ENCODE assay signal across 8 mouse cellular contexts in the genomic region with DNA sequence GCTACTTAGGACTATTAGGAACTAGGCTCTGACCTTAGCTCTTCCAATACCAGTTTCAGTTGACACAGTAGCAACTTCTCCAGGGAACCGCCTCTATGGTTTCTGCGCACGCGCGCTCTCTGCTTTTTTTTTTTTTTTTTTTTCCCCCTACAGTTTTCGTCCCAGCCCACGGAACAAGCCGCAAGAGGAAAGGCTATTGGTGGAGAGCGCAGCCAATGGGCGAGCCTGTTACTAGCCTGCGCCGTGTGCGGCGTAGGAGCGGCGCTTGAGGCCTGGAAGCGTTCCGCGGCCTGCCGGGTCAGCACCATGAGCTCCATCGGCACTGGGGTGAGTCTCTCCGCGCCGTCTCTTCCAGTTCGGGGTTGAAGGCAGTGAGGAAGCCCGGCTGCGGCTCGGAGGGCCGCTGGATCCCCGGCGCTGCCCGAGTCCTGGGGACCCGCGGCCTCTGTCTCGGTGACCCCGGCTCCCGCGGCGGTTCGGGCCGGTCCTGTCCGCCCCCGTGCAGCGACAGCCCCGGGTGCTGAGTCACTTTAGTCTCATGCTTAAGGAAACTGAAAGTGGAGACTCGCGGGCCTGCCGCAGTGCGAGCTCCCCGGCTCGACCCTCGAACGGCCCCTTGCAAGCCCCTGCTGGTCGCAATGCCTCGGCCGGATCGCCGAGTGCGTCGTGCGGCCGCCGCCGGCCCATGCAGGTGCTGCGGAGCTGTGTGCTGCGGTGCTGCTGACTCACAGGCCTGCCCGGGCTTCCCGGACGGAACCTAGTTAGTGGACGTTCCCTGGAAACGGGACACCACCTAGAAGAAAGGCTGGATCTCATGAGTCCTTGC. TPM values are rescaled to one million over a fixed set of nuclear protein-coding genes. Genes with fewer than 3 reads are reported as not detected.
DNase-seq lines count a peak whose midpoint lies in the region; ATAC-seq lines count a peak whose summit lies in the region.

A gene (plus strand): TSS at position 181 of the 826 bp plus-strand sequence.

- peak; percentile 97 for DNase-seq in NIH3T3 (ENCODE audit: low read depth)
- DNase-seq in cerebellum, postnatal 10 days, result peak; percentile 91 to 94
- peak; percentile 87 to 89 for DNase-seq in frontal cortex, postnatal 10 days (ENCODE audit: low spot score in 2 of 2)
- DNase-seq in layer of hippocampus, postnatal 14 days (ENCODE audit: low spot score in 2 of 2), result peak; percentile 89 to 93
- peak; percentile 89 for DNase-seq in lung, postnatal 14 days
- DNase-seq in retina, adult 2 months (ENCODE audit: low read depth, low spot score), result peak; percentile 86
- peak; percentile 86 to 92 for DNase-seq in thymus, postnatal 36 days

- peak within 1 kb of the TSS; percentile 93 for H3K9ac ChIP-seq in hindbrain, embryonic 12.5 days

- peak within 1 kb of the TSS; percentile 96 for H3K27ac ChIP-seq in hindbrain, embryonic 12.5 days

- ATAC-seq in hindbrain, embryonic 12.5 days (ENCODE audit: low FRiP score), result peak; percentile 99

- H3K4me1 ChIP-seq in hindbrain, embryonic 12.5 days, result peaks cover 11% of the 10 kb centered on the region

- no peaks in the 10 kb centered on the region for H3K27me3 ChIP-seq in hindbrain, embryonic 12.5 days

- no peaks in the 10 kb centered on the region for H3K9me3 ChIP-seq in hindbrain, embryonic 12.5 days (replicated peaks)

- under 1% methylated on average over 66 of the region's 71 CpGs for WGBS in hindbrain, embryonic 12.5 days

- H3K4me3 ChIP-seq in hindbrain, embryonic 12.5 days, result peak within 1 kb of the TSS; percentile 84

- peaks cover 5% of the 10 kb centered on the region; the same call in 1 of the 2 replicates for H3K36me3 ChIP-seq in hindbrain, embryonic 12.5 days

- peak within 1 kb of the TSS; percentile 67 for H3K4me2 ChIP-seq in hindbrain, embryonic 12.5 days (replicated peaks)

RNA-seq across cellular contexts. Expression of the gene that starts here (rescaled TPM):
- 509 and 532 TPM in 2 replicates for polyA plus RNA-seq in hindbrain, embryonic 12.5 days (2016; fragmentation: Nextera tagmentation; extraction: Ambion mirVana)
- total RNA-seq in layer of hippocampus, postnatal 14 days (2021), result 100 to 1,000 TPM; 232 TPM

Comparison
In these comparisons a context has a peak if more than half of its experiments do, and no peak if none do; other contexts are left out.
1. Peak in every context shown above with its lines: DNase-seq, ATAC-seq, H3K4me3 ChIP-seq and H3K27ac ChIP-seq.